Mouse (Mus musculus): Measurements from ENCODE around the gene Slc27a1.

GRCm38 (mm10) chr8:71596384-71596783, 27.7 kb downstream of the Slc27a1 start:
- TF ChIP-seq CTCF (IDR thresholded peaks at IDR 0.05; ENCODE audit: low read depth, low read length) (no peak), POLR2A (IDR thresholded peaks at IDR 0.05; ENCODE audit: extremely low read depth, insufficient read depth, low read length) (no peak)

Data from liver, adult 2 months (tissue).